Mouse (Mus musculus) ZHBTc4 (cell line): ENCODE results near the gene Etv6.

ENCODE experiments used
- DNase-seq: peaks from one replicate; pipeline ENCODE4 v3.0.0-alpha.2; 2011; ENCODE audit warnings: low read depth, low spot score

Etv6 gene

GRCm38 (mm10) chr6:134111599-134111998 lies 76.1 kb downstream of the Etv6 start:
- DNase-seq, result peak; percentile 32

DNA sequence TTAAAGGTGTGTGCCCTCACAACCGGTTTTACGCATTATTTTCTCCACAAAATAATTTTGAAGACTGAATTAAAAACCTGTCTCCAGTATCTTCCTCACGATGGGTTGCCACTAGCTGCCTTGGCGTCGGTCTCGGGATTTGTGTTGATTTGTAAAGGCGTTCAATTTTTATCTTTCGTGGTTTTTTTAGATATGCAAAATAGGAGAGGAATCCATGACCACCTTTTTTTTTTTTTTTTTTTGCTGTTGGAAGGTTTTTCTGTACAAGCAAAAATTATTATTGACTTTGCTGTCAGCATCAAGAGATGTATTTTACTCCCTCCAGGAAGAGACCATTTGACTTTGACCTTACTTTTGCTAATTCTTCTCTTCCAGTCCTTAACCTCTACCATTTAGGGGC lies 77.3 kb downstream of the Etv6 start:
- DNase-seq, result no peak

DNA sequence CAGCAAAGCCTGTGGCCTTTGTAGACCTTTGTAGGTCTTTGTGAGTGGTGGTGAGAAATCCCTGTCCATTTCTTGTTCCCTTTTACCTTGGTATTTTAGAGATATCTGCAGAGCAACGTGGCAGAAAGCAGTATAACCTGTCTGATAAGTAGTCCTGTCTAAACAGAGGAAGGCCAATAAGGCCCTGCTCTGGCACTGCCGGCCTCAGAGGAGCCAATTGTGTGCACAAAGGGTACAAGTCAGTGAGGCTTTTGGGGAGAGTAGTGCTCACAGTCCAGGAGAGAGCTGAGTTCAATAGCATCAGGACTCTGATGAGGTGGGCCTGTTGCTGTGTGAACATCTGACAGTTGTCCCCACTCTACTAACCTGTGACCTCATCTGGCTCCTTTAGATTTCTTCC lies 77.7 kb downstream of the Etv6 start:
- no peak for DNase-seq

DNA sequence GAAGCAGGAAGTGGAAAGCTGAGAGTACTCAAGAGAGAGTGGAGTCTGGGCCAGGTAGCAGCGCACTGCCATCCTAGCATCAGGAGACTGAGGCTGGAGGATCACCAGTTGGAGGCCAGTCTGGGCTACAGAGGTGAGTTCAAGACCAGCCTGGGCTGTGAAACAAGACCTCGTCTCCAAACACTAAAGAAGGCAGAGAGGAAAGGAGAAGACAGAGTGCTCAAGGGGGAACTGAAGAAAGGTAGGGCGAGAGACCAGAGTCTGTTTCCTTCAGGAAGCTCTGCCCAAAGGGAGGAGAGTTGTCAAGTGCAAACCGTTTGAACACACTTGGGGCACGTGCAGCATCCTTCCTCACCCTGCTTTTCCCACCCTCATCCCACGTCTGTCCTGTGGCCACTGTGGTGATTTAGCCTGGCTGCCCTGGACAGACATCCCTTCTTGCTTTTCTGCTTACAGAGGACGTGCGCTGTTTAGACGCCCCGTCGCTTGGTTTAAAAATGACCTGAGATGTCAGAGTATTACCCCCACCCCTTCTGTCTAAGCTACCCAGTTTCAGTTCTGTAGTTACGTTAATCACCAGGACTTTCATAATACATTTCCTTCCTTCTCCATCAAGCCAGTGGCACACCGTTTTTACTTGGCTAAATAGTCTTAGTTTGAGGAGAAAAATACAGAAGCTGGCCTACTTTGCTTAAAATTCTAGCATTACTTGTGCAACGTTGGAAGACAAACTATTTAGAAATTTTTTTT lies 79.9 kb downstream of the Etv6 start:
- no peak for DNase-seq

- DNase-seq, result no peak
Measured at GRCm38 (mm10) chr6:134117380-134117938, 82.0 kb downstream of the Etv6 start.

DNA sequence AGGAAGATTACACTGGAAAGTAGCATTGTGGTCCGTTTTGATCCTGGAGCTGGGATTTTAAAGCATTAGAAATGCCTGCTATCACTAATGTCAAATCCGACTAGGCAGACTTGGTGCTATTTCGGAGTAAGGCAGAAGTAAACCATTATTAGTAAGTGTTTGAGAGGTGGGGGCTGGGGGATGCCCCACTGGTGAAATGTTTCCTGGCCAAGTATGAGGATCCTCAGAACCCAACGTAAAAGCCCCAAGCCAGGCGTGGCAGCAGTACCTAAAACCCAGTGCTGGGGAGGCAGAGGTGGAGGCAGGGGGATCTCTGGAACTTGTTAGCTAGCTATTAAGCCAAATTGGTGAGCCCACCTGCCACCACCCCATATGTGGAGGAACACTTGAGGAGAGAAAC lies 83.0 kb downstream of the Etv6 start:
- DNase-seq, result no peak

DNA sequence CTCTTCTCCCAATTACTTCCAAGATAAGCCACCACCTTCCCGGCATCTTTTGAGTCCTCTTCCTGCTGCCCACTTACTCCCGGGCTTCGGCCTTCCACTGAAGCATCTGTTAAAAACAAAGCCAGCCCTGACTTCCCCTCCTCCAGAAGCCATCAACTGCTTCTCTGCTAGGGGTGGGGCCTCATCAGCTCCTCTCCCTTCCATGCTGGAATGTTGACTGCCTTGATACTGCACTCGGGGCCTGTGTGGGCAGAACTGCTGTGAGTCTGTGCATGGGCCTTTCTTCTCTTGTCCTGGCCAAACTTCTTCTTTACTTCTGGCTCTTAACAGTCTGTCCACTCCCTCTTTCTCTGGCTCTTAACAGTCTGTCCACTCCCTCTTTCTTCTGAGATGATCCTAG lies 83.6 kb downstream of the Etv6 start:
- peak; percentile 72 for DNase-seq

- DNase-seq, result no peak
Measured at GRCm38 (mm10) chr6:134120227-134120626, 84.7 kb downstream of the Etv6 start.

DNA sequence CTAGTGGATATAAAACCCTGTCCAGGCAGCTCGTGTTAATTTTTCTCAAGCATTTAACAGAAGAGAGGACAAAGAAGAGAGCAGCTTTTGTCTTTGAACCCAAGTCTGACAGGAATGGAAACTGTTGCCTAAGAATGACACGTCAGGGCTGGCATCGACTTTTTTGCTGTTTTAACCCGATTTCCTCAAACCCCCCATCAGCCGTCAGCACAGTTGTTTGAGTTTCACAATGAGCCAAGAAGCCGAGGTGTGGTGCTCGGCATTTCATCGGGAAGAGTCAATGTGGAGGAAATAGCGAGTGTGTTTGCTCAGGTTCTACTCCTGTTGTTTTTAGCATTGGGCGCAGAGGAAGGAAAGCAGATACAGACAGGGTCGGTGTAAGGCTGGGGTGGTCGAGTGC lies 85.2 kb downstream of the Etv6 start:
- DNase-seq, result no peak

- DNase-seq, result no peak
Measured at GRCm38 (mm10) chr6:134122945-134123344, 87.4 kb downstream of the Etv6 start.

DNA sequence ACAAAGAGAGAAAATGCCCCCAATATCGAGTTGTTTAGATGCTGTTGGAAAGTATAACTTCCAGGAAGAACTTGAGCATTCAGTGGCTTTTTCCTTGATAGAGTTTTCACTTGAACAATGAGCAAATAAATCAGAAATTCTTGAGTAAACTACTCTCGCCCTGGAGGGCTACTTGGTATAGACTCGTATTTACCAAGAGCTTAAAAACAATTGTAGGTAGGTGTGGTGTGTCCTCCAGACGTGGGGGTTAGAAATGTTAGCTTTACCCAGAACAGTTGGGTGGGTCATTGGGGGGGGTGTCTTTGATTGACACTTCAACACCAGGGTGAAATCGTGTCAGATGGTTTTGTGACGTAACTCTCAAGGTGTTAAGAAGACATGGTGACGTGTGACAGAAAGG lies 88.0 kb downstream of the Etv6 start:
- DNase-seq, result no peak

GRCm38 (mm10) chr6:134124256-134124655 lies 88.8 kb downstream of the Etv6 start:
- DNase-seq, result no peak

GRCm38 (mm10) chr6:134127996-134128395 lies 92.5 kb downstream of the Etv6 start:
- DNase-seq, result peak; percentile 22

DNA sequence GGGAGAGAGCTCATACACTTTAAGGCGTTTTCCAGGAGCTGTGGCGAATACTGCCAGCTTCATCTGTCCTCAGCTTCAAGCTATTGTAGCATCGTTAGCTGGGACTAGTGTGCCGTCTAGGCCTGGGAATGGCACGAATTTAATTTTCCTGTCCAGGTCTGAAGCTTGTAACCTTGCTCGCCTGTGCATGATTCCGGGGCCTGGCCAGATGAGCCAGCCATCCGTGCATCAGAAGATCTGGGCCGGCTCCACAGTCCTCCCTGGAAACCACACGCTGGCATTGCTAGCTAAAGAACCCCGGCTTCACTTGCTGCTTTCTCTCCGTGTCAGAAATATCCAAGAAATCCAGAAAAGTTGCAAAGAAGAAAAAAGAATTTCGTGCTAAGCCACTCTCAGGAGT lies 93.1 kb downstream of the Etv6 start:
- no peak for DNase-seq

DNA sequence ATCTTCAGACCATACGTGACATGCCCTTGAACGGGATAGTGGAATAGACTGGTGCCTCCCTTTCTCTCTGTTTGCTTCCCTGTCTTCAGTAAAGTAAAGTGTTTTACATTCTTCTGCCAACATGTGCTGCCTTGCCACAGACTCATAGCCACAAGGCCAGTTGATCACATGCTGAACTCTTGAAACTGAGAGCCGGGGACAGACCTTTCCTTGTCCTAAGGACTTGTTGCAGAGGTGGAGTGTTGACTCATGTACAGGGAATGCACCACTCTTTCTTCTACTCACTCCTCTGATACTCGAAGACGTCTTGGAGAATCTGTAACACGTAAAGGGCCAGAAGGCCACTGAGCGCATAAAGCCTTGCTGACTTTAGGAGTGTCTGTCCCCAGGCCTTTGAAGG lies 94.3 kb downstream of the Etv6 start:
- no peak for DNase-seq

DNA sequence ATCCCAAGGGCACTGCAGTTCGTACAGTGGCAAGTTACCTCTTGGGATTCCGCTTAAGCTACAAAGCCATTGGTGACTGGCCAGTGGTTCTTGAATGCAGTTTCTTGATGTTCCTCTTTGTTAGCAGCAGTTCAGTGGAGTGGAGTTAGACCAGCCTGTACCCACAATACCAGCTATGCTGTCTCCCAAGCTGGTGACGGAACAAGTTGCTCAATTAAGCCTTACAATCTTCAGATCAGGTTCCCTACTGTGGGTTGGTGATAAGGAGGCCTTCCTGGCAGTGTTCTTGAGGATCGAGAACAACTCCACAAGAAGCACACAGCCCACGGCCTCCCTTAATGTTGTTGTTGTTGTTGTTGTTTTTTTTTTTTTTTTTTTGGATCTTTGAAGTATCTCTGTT lies 95.3 kb downstream of the Etv6 start:
- DNase-seq, result no peak

DNA sequence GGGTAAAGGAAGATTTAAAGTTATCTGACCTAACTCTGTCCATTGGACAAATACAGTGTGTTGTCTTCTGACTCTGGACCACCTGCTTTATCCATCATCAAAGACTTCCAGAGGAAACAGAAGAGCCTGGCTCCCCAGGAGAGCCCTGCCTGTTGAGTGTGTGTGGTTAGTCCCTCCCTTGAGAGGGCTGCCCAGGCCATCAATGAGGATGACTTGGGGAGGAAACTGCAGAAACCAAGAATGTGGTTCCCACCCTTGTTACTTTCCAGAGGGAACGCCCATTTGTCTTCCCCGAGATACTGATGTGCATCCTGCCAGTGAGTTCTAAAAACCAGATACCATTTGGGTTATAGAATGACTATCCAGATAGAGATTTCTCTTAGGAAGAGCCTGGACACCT lies 96.1 kb downstream of the Etv6 start:
- DNase-seq, result peak; percentile 46

- no peak for DNase-seq
Measured at GRCm38 (mm10) chr6:134133756-134134155, 98.3 kb downstream of the Etv6 start.

DNA sequence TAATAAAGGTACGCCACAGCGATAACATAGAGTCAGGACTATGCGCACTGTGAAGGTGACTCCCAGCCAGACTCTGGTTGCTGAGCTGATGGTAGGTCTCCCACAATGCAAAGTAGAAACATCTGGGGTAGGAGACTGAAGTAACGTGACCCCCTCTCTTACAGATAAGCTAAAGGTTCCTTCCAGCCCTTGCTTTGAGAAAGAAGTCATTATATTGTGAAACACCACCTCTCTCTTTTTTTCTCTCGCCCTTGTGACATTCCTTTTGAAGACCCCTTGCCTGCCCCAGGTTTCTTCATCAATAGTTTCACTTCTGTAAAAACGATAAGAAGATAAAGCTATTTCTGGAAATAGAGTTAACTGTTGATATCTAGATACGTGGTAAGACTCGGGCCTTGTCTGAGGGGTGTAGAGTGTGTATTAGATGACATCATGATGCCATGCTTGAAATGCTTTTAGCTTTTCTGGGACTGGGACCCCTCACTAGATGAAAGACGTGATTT lies 99.4 kb downstream of the Etv6 start:
- no peak for DNase-seq

GRCm38 (mm10) chr6:134136315-134136714 lies 100.8 kb downstream of the Etv6 start:
- DNase-seq, result no peak

DNA sequence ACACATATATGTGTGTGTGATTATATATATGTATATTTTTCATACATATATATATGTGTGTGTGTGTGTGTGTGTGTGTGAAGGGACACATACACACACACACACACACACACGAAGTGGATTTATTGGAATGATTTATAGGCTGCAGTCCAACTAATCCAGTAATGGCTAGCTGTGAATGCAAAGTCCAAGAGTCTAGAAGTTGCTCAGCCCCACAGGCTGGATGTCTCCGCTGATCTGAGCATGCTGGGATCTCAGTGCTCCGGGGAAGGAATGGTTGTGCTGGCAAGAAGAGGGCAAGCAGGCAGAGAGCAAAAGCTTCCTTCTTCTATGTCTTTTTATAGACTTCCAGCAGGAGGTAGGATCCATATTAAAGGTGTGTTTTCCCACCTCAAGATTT lies 103.9 kb downstream of the Etv6 start:
- no peak for DNase-seq

DNA sequence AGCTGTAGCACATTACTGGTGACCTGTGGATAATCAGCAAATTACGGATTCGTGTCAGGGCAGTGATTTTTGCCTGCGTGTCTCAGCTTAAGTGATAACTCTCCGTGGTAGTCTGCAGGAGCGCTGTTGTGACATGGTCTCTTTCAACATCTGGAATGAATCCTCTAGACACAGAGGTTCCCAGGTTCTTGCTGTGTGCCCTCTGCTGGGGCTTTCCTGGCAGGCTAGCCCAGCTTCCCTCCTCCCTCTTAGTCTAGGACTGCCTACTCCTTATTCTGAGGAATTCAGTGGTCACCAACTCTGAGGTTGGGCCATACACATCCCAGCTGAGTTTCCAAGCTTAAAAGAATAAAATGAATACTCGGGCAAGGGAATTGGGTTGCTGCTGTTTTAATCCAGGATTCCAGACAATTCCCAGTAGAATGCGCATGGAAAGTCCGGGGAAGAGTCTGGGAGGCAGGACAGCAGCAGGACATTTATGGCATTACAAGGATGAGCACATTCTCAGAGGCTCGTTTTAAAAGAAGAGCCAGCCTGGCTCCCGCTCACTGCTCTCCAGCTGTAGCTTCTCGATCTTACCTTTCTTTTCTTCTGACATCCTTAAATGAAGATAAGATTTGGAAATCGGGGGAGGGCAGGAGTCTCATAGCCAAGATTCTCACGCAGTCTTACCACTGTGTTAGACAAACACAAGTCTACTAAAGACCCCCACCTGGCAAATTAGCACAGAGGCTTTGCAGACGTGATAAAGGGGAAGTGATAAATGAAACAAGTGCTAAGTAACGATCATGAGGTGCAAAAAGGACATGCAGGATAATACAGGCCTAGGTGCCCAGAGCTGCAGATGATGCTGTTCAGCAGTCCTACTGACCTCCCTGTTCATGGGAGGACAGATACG lies 105.5 kb downstream of the Etv6 start:
- DNase-seq, result no peak
